Mouse (Mus musculus) C2C12 (cell line): ENCODE measurements around the gene Trim41. TPM values are rescaled to one million over a fixed set of nuclear protein-coding genes. Genes with fewer than 3 reads are reported as not detected.
A peak's percentile ranks its signal among the peaks of the same experiment; 100 is the strongest.

Experiments used
- H3K27me3 ChIP-seq: one replicate; pipeline ENCODE4 v1.6.1; 2011; ENCODE audit not compliant: control insufficient read depth, insufficient read depth, insufficient read length
- H3K36me3 ChIP-seq: one replicate; pipeline ENCODE4 v1.6.1; 2011; ENCODE audit not compliant: control insufficient read depth, insufficient read depth
- H3K4me3 ChIP-seq: one replicate; pipeline ENCODE4 v1.5.1; 2011; ENCODE audit warnings: mild to moderate bottlenecking, control low read depth; ENCODE audit not compliant: poor library complexity, insufficient read depth, severe bottlenecking
- H3K79me2 ChIP-seq: one replicate; pipeline ENCODE4 v1.6.1; 2011; ENCODE audit not compliant: control insufficient read depth, insufficient read depth
- H3K79me3 ChIP-seq: one replicate; pipeline ENCODE4 v1.6.1; 2011; ENCODE audit warnings: low read depth, control low read depth
- H3ac ChIP-seq: one replicate; pipeline ENCODE3; 2011; ENCODE audit warnings: low read depth; ENCODE audit not compliant: control insufficient read depth, insufficient read length
- CEBPB ChIP-seq: IDR thresholded peaks from one replicate; pipeline ENCODE4 v1.6.1; 2011; ENCODE audit warnings: low read depth, mild to moderate bottlenecking, control low read depth, moderate library complexity
- CTCF ChIP-seq: IDR thresholded peaks from one replicate; pipeline ENCODE4 v1.5.1; 2011; ENCODE audit not compliant: control insufficient read depth, insufficient read depth, insufficient read length
- FOSL1 ChIP-seq: IDR thresholded peaks from one replicate; pipeline ENCODE4 v1.8.0; 2011; ENCODE audit warnings: mild to moderate bottlenecking, low read length; ENCODE audit not compliant: poor library complexity, insufficient read depth, severe bottlenecking
- MAX ChIP-seq: IDR thresholded peaks from one replicate; pipeline ENCODE4 v1.6.1; 2011; ENCODE audit warnings: mild to moderate bottlenecking, control low read depth
- MYOD1 ChIP-seq: IDR thresholded peaks from one replicate; pipeline ENCODE4 v1.6.1; 2011; ENCODE audit warnings: low read depth; ENCODE audit not compliant: control insufficient read depth, insufficient read length
- MYOG ChIP-seq: IDR thresholded peaks from one replicate; pipeline ENCODE4 v1.6.1; 2011; ENCODE audit not compliant: control insufficient read depth, insufficient read length; ENCODE audit errors: extremely low read depth
- USF1 ChIP-seq: IDR thresholded peaks from one replicate; pipeline ENCODE4 v1.6.1; 2011; ENCODE audit warnings: low read depth, mild to moderate bottlenecking, control low read depth, moderate library complexity
- polyA plus RNA-seq: library from polyadenylated mRNA; unstranded; fragments of >200 nt; fragmentation: generic; extraction: Trizol; gene quantifications from one replicate; pipeline ENCODE4 v1.2.1, GENCODE M21; 2012; ENCODE audit warnings: missing spikeins

Gene Trim41
- polyA plus RNA-seq, 1 experiment = 24.4 TPM

DNA sequence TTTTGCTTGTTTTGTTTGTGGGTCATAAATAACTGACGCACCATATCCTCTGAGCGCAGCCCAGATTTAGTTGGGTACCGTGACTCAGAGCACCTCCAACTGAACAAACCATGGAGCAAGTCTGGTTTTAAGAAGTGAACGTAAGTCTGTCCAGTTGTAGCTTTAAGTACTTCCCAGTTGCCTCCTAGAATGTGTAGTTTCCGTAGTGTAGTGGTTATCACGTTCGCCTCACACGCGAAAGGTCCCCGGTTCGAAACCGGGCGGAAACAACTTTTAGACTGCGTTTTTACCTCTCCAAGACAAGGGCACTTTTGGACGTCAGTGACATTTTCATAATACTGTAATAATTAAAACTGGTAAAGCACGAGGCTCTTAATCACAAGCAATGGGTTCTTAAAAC, 1.2 kb upstream of the Trim41 start:
- H3K36me3 ChIP-seq = peaks cover 20% of the 10 kb centered on the region
- peak overlapping the region; percentile 78 for H3K4me3 ChIP-seq
- H3ac ChIP-seq = peak overlapping the region; percentile 4
- TF ChIP-seq CEBPB (peak; percentile 38), FOSL1 (no peak), MYOG (no peak), MYOD1 (no peak), USF1 (no peak), MAX (no peak)
- peaks cover 31% of the 10 kb centered on the region for H3K79me3 ChIP-seq
- H3K79me2 ChIP-seq = peaks cover 36% of the 10 kb centered on the region
- no peaks in the 10 kb centered on the region for H3K27me3 ChIP-seq

GRCm38 (mm10) chr11:48817794-48818193, 641 bp upstream of the Trim41 start:
- peak overlapping the region; percentile 78 for H3K4me3 ChIP-seq
- TF ChIP-seq CTCF = no peak
- no peak for TF ChIP-seq MYOG
- no peak for TF ChIP-seq USF1
- TF ChIP-seq FOSL1 = no peak
- TF ChIP-seq MAX = no peak
- peaks cover 33% of the 10 kb centered on the region for H3K79me3 ChIP-seq
- H3ac ChIP-seq = no peak overlapping the region
- no peaks in the 10 kb centered on the region for H3K27me3 ChIP-seq
- H3K36me3 ChIP-seq = peaks cover 25% of the 10 kb centered on the region
- peaks cover 41% of the 10 kb centered on the region for H3K79me2 ChIP-seq

- Histone ChIP-seq H3ac (peak overlapping the region; percentile 75), H3K4me3 (peak overlapping the region; percentile 78), H3K79me2 (peaks cover 41% of the 10 kb centered on the region), H3K27me3 (no peaks in the 10 kb centered on the region), H3K36me3 (peaks cover 40% of the 10 kb centered on the region), H3K79me3 (peaks cover 33% of the 10 kb centered on the region)
- TF ChIP-seq CEBPB (no peak), FOSL1 (no peak), USF1 (no peak), MYOD1 (no peak), MYOG (no peak), MAX (no peak), CTCF (no peak)
Observed at GRCm38 (mm10) chr11:48816281-48816781, 822 bp downstream of the Trim41 start.

DNA sequence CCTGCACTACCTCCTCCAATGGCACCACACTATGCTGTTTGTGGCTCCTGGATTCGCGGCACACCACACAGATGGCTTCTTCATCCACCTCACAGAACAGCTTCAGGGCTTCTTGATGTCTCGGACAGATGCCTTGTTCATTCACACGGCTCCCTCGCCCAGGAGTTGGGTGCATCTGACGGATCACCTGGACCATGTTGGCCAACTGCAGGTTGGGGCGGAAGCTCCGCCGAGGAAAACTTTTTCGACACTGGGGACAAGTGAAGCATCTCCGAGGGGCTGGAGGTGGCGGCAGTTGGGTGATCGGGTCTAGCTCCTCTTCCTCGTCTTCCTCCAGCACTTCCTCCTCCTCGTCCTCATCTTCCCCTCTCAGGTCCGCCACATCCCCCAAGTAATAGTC, 1.3 kb downstream of the Trim41 start:
- H3ac ChIP-seq = peak overlapping the region; percentile 75
- no peaks in the 10 kb centered on the region for H3K27me3 ChIP-seq
- peak overlapping the region; percentile 78 for H3K4me3 ChIP-seq
- H3K36me3 ChIP-seq = peaks cover 45% of the 10 kb centered on the region
- peaks cover 33% of the 10 kb centered on the region for H3K79me3 ChIP-seq
- TF ChIP-seq CTCF (no peak), FOSL1 (no peak), USF1 (no peak), MYOG (no peak), MYOD1 (no peak), CEBPB (no peak), MAX (no peak)
- H3K79me2 ChIP-seq = peaks cover 41% of the 10 kb centered on the region

GRCm38 (mm10) chr11:48813782-48814181, 3.4 kb downstream of the Trim41 start:
- no peaks in the 10 kb centered on the region for H3K27me3 ChIP-seq
- peaks cover 65% of the 10 kb centered on the region for H3K36me3 ChIP-seq
- TF ChIP-seq MAX (no peak), CEBPB (no peak), MYOG (no peak), CTCF (no peak), USF1 (no peak), FOSL1 (no peak), MYOD1 (no peak)
- H3K79me2 ChIP-seq = peaks cover 41% of the 10 kb centered on the region
- H3ac ChIP-seq = no peak overlapping the region
- H3K79me3 ChIP-seq = peaks cover 33% of the 10 kb centered on the region
- H3K4me3 ChIP-seq = no peak overlapping the region

- peaks cover 17% of the 10 kb centered on the region for H3K79me3 ChIP-seq
- no peak overlapping the region for H3ac ChIP-seq
- H3K79me2 ChIP-seq = peaks cover 25% of the 10 kb centered on the region
- H3K4me3 ChIP-seq = no peak overlapping the region
- no peak for TF ChIP-seq FOSL1
- TF ChIP-seq MYOD1 = no peak
- no peak for TF ChIP-seq MAX
- no peak for TF ChIP-seq MYOG
- no peak for TF ChIP-seq CEBPB
- no peak for TF ChIP-seq USF1
- no peak for TF ChIP-seq CTCF
- H3K36me3 ChIP-seq = peaks cover 98% of the 10 kb centered on the region
- no peaks in the 10 kb centered on the region for H3K27me3 ChIP-seq
Observed at GRCm38 (mm10) chr11:48810142-48810541, 7.0 kb downstream of the Trim41 start.
